Mouse (Mus musculus) CH12.LX (cell line): ENCODE data around the gene Gm27021. TPM values are rescaled to one million over a fixed set of nuclear protein-coding genes. Genes with fewer than 3 reads are reported as not detected.
A peak's percentile ranks its signal among the peaks of the same experiment; 100 is the strongest.

ENCODE experiments used
- DNase-seq: peaks from one replicate; pipeline ENCODE4 v3.0.0-alpha.2; 2013; ENCODE audit errors: extremely low read depth
- H3K27ac ChIP-seq: 2 replicates; pipeline ENCODE4 v1.5.1; 2012; ENCODE audit warnings: low read depth, mild to moderate bottlenecking, control low read depth, moderate library complexity; ENCODE audit not compliant: insufficient read depth
- H3K27me3 ChIP-seq: replicated peaks from 2 replicates; pipeline ENCODE3; 2012; ENCODE audit warnings: inconsistent platforms
- H3K36me3 ChIP-seq, 2 experiments: replicated peaks in 1 of 2; 2 replicates each; pipeline versions ENCODE3 to v1.6.1; 2012; ENCODE audit warnings: inconsistent platforms in 1 of 2, low read length in 1 of 2, mild to moderate bottlenecking in 1 of 2, mixed read lengths in 1 of 2, moderate library complexity in 1 of 2; ENCODE audit not compliant: control insufficient read depth in 1 of 2, insufficient read depth in 1 of 2
- H3K4me1 ChIP-seq, 2 experiments: 2 replicates each; pipeline ENCODE4 v1.6.1; 2012; ENCODE audit warnings: inconsistent platforms in 1 of 2, moderate library complexity in 1 of 2; ENCODE audit not compliant: insufficient read depth in 2 of 2, control insufficient read depth in 1 of 2
- H3K4me2 ChIP-seq: 2 replicates; pipeline ENCODE4 v1.6.1; 2012; ENCODE audit warnings: low read depth, mild to moderate bottlenecking, control low read depth; ENCODE audit not compliant: poor library complexity, insufficient read depth, severe bottlenecking
- H3K4me3 ChIP-seq, 3 experiments: fragments of 150-350 bp in 1 of 3; sonication (generic) in 1 of 3; replicated peaks in 1 of 3; 2 replicates each; pipeline versions ENCODE3 to v1.5.1; 2011 to 2012; ENCODE audit warnings: low read depth in 2 of 3, low read length in 2 of 3, mild to moderate bottlenecking in 2 of 3, moderate library complexity in 2 of 3, control low read depth in 1 of 3, improper control_type of control experiment in 1 of 3, inconsistent platforms in 1 of 3, mixed read lengths in 1 of 3; ENCODE audit not compliant: poor library complexity in 1 of 3
- H3K79me2 ChIP-seq: replicated peaks from 2 replicates; pipeline ENCODE4 v1.6.1; 2012; ENCODE audit warnings: mild to moderate bottlenecking, moderate library complexity; ENCODE audit not compliant: control insufficient read depth, poor library complexity, insufficient read depth, severe bottlenecking; ENCODE audit errors: extremely low read depth
- H3K9ac ChIP-seq: 2 replicates; pipeline ENCODE4 v1.6.1; 2012; ENCODE audit warnings: low read depth, mild to moderate bottlenecking, control low read depth, moderate library complexity; ENCODE audit not compliant: insufficient read depth
- H3K9me3 ChIP-seq: replicated peaks from 2 replicates; pipeline ENCODE3; 2012; ENCODE audit warnings: low read length, inconsistent platforms, mixed read lengths
- CHD2 ChIP-seq: IDR thresholded peaks from 2 replicates; pipeline ENCODE4 v1.6.1; 2011; ENCODE audit warnings: low read length, improper control_type of control experiment
- E2F4 ChIP-seq: IDR thresholded peaks from 2 replicates; pipeline ENCODE4 v1.6.1; 2011; ENCODE audit warnings: low read depth, low read length, improper control_type of control experiment; ENCODE audit not compliant: insufficient replicate concordance
- IRF4 ChIP-seq: IDR thresholded peaks from 2 replicates; pipeline ENCODE4 v1.6.1; 2014; ENCODE audit warnings: low read depth, mild to moderate bottlenecking, inconsistent platforms, low read length, improper control_type of control experiment
- MYC ChIP-seq: IDR thresholded peaks from 2 replicates; pipeline ENCODE4 v1.6.1; 2011; ENCODE audit warnings: low read depth, mild to moderate bottlenecking, improper control_type of control experiment, low read length
- NELFE ChIP-seq: IDR thresholded peaks from 2 replicates; pipeline ENCODE4 v1.6.1; 2011; ENCODE audit warnings: low read depth, low read length, improper control_type of control experiment
- NRF1 ChIP-seq: IDR thresholded peaks from 2 replicates; pipeline ENCODE4 v1.6.1; 2014; ENCODE audit warnings: low read depth, mild to moderate bottlenecking, inconsistent platforms, low read length, improper control_type of control experiment, moderate library complexity
- POLR2AphosphoS2 ChIP-seq: IDR thresholded peaks from 2 replicates; pipeline ENCODE4 v1.6.1; 2011; ENCODE audit warnings: low read depth, low read length, improper control_type of control experiment
- UBTF ChIP-seq: IDR thresholded peaks from 2 replicates; pipeline ENCODE4 v1.6.1; 2012; ENCODE audit warnings: low read depth, mild to moderate bottlenecking, inconsistent platforms, low read length, improper control_type of control experiment, moderate library complexity
- USF2 ChIP-seq: conservative IDR thresholded peaks from 2 replicates; pipeline ENCODE4 v1.6.1; 2011; ENCODE audit warnings: low read depth, low read length, improper control_type of control experiment
- ZKSCAN1 ChIP-seq: IDR thresholded peaks from 2 replicates; pipeline ENCODE4 v1.6.1; 2012; ENCODE audit warnings: low read depth, inconsistent platforms, low read length, improper control_type of control experiment, borderline replicate concordance
- ZMIZ1 ChIP-seq: IDR thresholded peaks from 2 replicates; pipeline ENCODE4 v1.6.1; 2012; ENCODE audit warnings: low read depth, mild to moderate bottlenecking, inconsistent platforms, low read length, improper control_type of control experiment
- ZNF384 ChIP-seq: IDR thresholded peaks from 2 replicates; pipeline ENCODE4 v1.6.1; 2012; ENCODE audit warnings: low read depth, low read length, improper control_type of control experiment, inconsistent platforms
- dilution Hi-C: fragments of 300-500 bp; cut with MboI; formaldehyde crosslinking; loops from 2 replicates; pipeline ENCODE4 v1.14.3; 2020; ENCODE audit warnings: low sequenced_read_pairs; ENCODE audit not compliant: extremely low pct_unique_long_range_greater_than_20kb, extremely low pct_ligation_motif_present
- in situ Hi-C: fragments of 300-500 bp; cut with MboI; formaldehyde crosslinking; loops from 3 replicates; pipeline ENCODE4 v1.14.3; 2019; ENCODE audit warnings: low sequenced_read_pairs, low pct_ligation_motif_present, low pct_unique_long_range_greater_than_20kb, mixed read lengths
- polyA plus RNA-seq: library from polyadenylated mRNA; unstranded; fragments of >175 nt; gene quantifications from 2 replicates; pipeline ENCODE4 v1.2.1, GENCODE M21; 2012; ENCODE audit warnings: low read depth; ENCODE audit not compliant: insufficient read length
- total RNA-seq, 2 experiments: library from RNA; depleted of rRNA; stranded (reverse); fragments of 300-350 nt in 1 of 2; fragments of >200 nt in 1 of 2; gene quantifications; 2 replicates each; pipeline ENCODE4 v1.2.3; 2012 to 2014

Gene Gm27021
- total and polyA plus RNA-seq, 3 experiments: 1.0 to 1.1 TPM; not detected in 1

- dilution Hi-C loops (no loop called here), in situ Hi-C loops (no loop called here)
- no peak for DNase-seq
- Histone ChIP-seq H3K9ac (0 out of 2 replicates have a peak overlapping the region, but pooled peaks have one; percentile 19), H3K9me3 (peaks cover 9% of the 10 kb centered on the region), H3K4me1 (peaks cover 6 to 10% of the 10 kb centered on the region in 2 experiments; a peak in 3 of 4 replicates), H3K36me3 (no peaks in the 10 kb centered on the region), H3K27ac (no peak overlapping the region), H3K4me2 (peak overlapping the region; percentile 98), H3K27me3 (peaks cover 59% of the 10 kb centered on the region), H3K4me3 (peak overlapping the region in 2 of 3 experiments; percentile 49 to 60), H3K79me2 (no peaks in the 10 kb centered on the region)
- TF ChIP-seq NRF1 (no peak), E2F4 (no peak), ZNF384 (no peak), IRF4 (no peak), UBTF (no peak), ZMIZ1 (no peak), USF2 (no peak), CHD2 (no peak), NELFE (no peak), POLR2AphosphoS2 (no peak), MYC (no peak)
These were observed 34.1 kb downstream of the Gm27021 start for GRCm38 (mm10) chr8:120633665-120634271.

- peaks cover 63% of the 10 kb centered on the region for H3K27me3 ChIP-seq
- H3K36me3 ChIP-seq: no peaks in the 10 kb centered on the region
- TF ChIP-seq ZMIZ1 (no peak), ZKSCAN1 (no peak), ZNF384 (no peak)
- dilution Hi-C loops: no loop called here
- no peaks in the 10 kb centered on the region for H3K79me2 ChIP-seq
- in situ Hi-C loops: no loop called here
- H3K4me2 ChIP-seq: no peak overlapping the region
- H3K4me1 ChIP-seq: peaks cover 6 to 10% of the 10 kb centered on the region in 2 experiments; a peak in 3 of 4 replicates
- H3K4me3 ChIP-seq: no peak overlapping the region
- no peak overlapping the region for H3K27ac ChIP-seq
- peaks cover 9% of the 10 kb centered on the region for H3K9me3 ChIP-seq
- H3K9ac ChIP-seq: no peak overlapping the region
- no peak for DNase-seq
These were observed 34.8 kb downstream of the Gm27021 start for GRCm38 (mm10) chr8:120632969-120633664.
